Mouse (Mus musculus) midbrain, postnatal 0 days (tissue): ENCODE measurements around the gene Cdc6. TPM values are rescaled to one million over a fixed set of nuclear protein-coding genes. Genes with fewer than 3 reads are reported as not detected.

Source experiments
- ATAC-seq: fragments of 200-750 bp; cut with Nextera tagmentation; 2 replicates; pipeline ENCODE4 v1.8.0; 2017; ENCODE audit warnings: moderate number of reproducible peaks, mild to moderate bottlenecking, moderate TSS enrichment, moderate library complexity; ENCODE audit not compliant: low FRiP score
- DNase-seq: peaks from one replicate; pipeline ENCODE4 v3.0.0-alpha.2; 2015; ENCODE audit warnings: low spot score
- H3K27ac ChIP-seq: fragments of 300-500 bp; sonication (generic); 2 replicates; pipeline ENCODE4 v1.5.1; 2014; ENCODE audit warnings: low read depth, mild to moderate bottlenecking, low read length, mixed read lengths
- H3K27me3 ChIP-seq: fragments of 300-500 bp; sonication (generic); 2 replicates; pipeline ENCODE4 v1.6.1; 2014; ENCODE audit warnings: low read length, control low read depth, mixed read lengths; ENCODE audit not compliant: insufficient read depth
- H3K36me3 ChIP-seq: fragments of 300-500 bp; sonication (generic); 2 replicates; pipeline ENCODE4 v1.6.1; 2014; ENCODE audit warnings: low read length, control low read depth, mixed read lengths; ENCODE audit not compliant: insufficient read depth
- H3K4me1 ChIP-seq: fragments of 300-500 bp; sonication (generic); 2 replicates; pipeline ENCODE4 v1.6.1; 2014; ENCODE audit warnings: mild to moderate bottlenecking, control low read depth, antibody characterized with exemption, low read length, mixed read lengths; ENCODE audit not compliant: insufficient read depth
- H3K4me2 ChIP-seq: fragments of 300-500 bp; sonication (generic); 2 replicates; pipeline ENCODE4 v1.6.1; 2014; ENCODE audit warnings: low read depth, mild to moderate bottlenecking, low read length, mixed read lengths; ENCODE audit not compliant: poor library complexity, severe bottlenecking
- H3K4me3 ChIP-seq: fragments of 300-500 bp; sonication (generic); 2 replicates; pipeline ENCODE4 v1.5.1; 2014; ENCODE audit warnings: low read depth, mild to moderate bottlenecking, low read length, moderate library complexity
- H3K9ac ChIP-seq: fragments of 300-500 bp; sonication (generic); replicated peaks from 2 replicates; pipeline ENCODE4 v1.6.1; 2014; ENCODE audit warnings: mild to moderate bottlenecking, low read length, moderate library complexity, mixed read lengths; ENCODE audit not compliant: poor library complexity, severe bottlenecking
- H3K9me3 ChIP-seq: fragments of 300-500 bp; sonication (generic); 2 replicates; pipeline ENCODE4 v1.6.1; 2016; ENCODE audit warnings: low read length, control low read depth
- CTCF ChIP-seq: IDR thresholded peaks from 2 replicates; pipeline ENCODE4 v1.5.1; 2016; ENCODE audit warnings: antibody characterized with exemption, mild to moderate bottlenecking
- WGBS: fragments of 180-500 bp; shearing (Covaris S2); extraction: QIAGEN DNeasy Blood & Tissue Kit; methylation state at CpG from one replicate; pipeline ENCODE4 v1.1.7; 2014; 5-methylcytosine and 5-hydroxymethylcytosine counted together
- polyA plus RNA-seq: library from polyadenylated mRNA; unstranded; fragments of >200 nt; fragmentation: Nextera tagmentation; extraction: Ambion mirVana; gene quantifications from 2 replicates; pipeline ENCODE4 v1.2.1, GENCODE M21; 2015
- total RNA-seq: library from RNA; depleted of rRNA; stranded (reverse); fragments of >200 nt; gene quantifications from 2 replicates; pipeline ENCODE4 v1.2.3, GENCODE M21; 2014

Gene Cdc6
- total and polyA plus RNA-seq, 2 experiments from 2014 or later, result 0.44 to 0.52 TPM

DNA sequence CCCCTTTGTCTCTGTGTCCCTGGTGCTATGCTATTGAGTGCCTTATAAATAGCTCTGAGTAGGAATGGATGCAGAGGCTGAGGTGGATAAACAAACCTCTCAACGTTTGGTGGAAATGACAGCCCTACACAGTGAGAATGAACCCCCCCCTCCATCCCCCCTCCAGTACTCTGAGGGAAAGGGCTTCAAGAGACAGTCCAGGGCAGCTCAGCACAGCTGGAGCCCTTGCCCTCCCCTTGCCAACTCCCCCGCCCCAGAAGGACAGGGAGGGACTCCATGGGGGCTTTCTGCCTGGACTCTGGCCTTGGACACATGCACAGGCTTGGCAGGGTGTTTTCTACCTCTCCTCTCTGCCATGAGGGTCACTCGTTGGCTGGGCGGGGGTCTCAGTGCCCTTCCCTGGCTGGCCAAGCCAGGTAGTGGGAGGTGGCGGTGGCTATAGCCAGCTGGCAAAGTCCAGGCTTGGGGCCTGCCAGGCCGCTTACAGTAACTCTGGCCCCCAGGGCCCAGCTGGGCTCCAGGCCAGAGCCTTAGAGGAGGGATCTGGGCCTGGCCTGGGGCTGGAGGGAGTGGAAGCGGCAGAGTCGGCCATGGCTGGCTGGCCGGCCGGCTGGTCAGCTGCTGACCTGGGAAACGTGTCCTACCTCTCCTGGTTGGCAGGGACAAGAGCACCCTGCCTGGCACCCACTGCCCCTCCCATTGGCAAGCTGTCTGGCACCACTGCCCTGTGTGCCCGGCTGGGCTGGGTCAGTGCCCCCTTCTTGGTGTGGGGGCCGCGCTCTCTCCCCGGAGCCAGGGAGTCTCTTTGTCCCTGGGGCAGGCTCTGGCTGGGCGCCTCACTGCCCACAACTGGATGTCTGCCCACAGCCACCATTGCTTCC lies 43.7 kb downstream of the Cdc6 start:
- peaks cover 11% of the 10 kb centered on the region; the same call in 1 of the 2 replicates for H3K4me1 ChIP-seq

DNA sequence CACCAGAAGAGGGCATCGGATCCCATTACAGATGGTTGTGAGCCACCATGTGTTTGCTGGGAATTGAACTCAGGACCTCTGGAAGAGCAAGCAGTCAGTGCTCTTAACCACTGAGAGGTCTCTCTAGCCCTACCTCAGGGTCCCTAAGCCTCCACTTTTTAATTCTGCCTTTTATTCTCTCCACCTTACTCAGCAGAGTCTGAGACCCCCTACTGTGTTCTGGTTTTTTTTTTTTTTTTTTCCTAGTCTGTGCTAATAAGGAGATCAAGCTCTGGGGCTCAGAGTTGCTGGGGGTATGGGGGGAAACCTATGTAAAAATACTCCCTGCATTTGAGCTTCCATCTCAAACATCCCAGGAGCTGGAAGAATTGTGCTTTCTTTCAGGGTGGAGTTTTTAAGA lies 44.5 kb downstream of the Cdc6 start:
- ATAC-seq (no peak), DNase-seq (no peak)
- WGBS, result 80% methylated on average over 1 of the region's 1 CpGs
- no peak for TF ChIP-seq CTCF
- no peak overlapping the region for H3K27ac ChIP-seq
- peaks cover 11% of the 10 kb centered on the region; the same call in 1 of the 2 replicates for H3K4me1 ChIP-seq
- H3K4me2 ChIP-seq, result no peak overlapping the region
- no peak overlapping the region for H3K4me3 ChIP-seq
- H3K9ac ChIP-seq, result no peak overlapping the region
- no peaks in the 10 kb centered on the region for H3K9me3 ChIP-seq
- H3K36me3 ChIP-seq, result no peaks in the 10 kb centered on the region
- no peaks in the 10 kb centered on the region for H3K27me3 ChIP-seq

More for the DNA sequence above, 43.7 kb downstream of the Cdc6 start:
- Histone ChIP-seq H3K27me3 (no peaks in the 10 kb centered on the region), H3K36me3 (no peaks in the 10 kb centered on the region), H3K27ac (peak overlapping the region; percentile 18; the same call in 1 of the 2 replicates), H3K9me3 (no peaks in the 10 kb centered on the region), H3K9ac (no peak overlapping the region), H3K4me2 (no peak overlapping the region), H3K4me3 (no peak overlapping the region)
- no peak for TF ChIP-seq CTCF
- DNase-seq, result peak; percentile 93
- 54% methylated on average over 15 of the region's 16 CpGs for WGBS
- peak; percentile 76 for ATAC-seq

DNA sequence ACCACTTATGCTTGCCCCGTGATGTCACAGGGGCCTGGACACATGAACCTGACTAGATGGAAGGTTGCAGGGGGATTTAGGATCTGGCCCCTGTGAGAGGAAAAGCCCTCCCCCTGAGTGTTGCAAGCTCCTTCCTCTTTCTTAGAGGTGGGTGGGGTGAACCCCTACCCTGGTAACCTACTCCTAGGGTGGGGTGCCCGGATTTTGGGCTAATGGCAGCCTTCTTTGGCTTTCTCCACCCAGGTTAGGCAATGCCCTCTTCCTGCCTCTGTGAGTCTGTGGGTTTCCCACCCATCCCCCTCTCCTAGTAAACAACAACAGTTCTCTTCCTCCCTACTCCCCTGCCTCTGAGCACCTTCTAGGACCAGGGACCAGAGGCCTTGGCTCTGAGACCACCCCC lies 45.1 kb downstream of the Cdc6 start:
- Histone ChIP-seq H3K36me3 (no peaks in the 10 kb centered on the region), H3K4me1 (peaks cover 11% of the 10 kb centered on the region; the same call in 1 of the 2 replicates), H3K27me3 (no peaks in the 10 kb centered on the region), H3K9me3 (no peaks in the 10 kb centered on the region), H3K9ac (no peak overlapping the region), H3K4me3 (no peak overlapping the region), H3K27ac (no peak overlapping the region), H3K4me2 (no peak overlapping the region)
- ATAC-seq, result no peak
- TF ChIP-seq CTCF, result no peak
- DNase-seq, result no peak
- 75% methylated on average over 2 of the region's 2 CpGs for WGBS

DNA sequence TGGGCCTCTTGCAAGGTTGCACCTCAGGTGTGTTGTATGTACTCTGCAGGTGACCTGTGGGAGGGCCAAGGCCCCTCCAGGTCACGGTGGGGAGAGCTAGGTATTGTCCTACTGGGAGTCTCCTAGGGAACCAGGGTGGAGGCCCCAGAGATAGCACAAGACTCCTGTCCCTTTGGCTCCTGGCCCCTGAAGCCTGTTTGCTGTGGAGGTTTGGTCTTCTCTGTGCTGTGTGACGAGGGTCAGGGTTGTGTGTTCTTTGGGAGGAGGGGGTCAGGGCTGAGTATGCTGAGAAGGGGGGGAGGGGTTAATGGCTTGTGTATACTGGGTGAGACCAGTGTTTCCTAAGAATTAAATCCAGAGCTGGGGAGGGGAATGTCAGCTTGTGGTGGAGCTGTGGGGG lies 45.8 kb downstream of the Cdc6 start:
- no peak for DNase-seq
- H3K9me3 ChIP-seq, result no peaks in the 10 kb centered on the region
- no peak overlapping the region for H3K4me3 ChIP-seq
- no peaks in the 10 kb centered on the region for H3K27me3 ChIP-seq
- H3K36me3 ChIP-seq, result no peaks in the 10 kb centered on the region
- H3K4me1 ChIP-seq, result peaks cover 11% of the 10 kb centered on the region; the same call in 1 of the 2 replicates
- no peak for TF ChIP-seq CTCF
- WGBS, result 15% methylated on average over 2 of the region's 2 CpGs
- ATAC-seq, result no peak
- no peak overlapping the region for H3K4me2 ChIP-seq
- H3K9ac ChIP-seq, result no peak overlapping the region
- no peak overlapping the region for H3K27ac ChIP-seq

DNA sequence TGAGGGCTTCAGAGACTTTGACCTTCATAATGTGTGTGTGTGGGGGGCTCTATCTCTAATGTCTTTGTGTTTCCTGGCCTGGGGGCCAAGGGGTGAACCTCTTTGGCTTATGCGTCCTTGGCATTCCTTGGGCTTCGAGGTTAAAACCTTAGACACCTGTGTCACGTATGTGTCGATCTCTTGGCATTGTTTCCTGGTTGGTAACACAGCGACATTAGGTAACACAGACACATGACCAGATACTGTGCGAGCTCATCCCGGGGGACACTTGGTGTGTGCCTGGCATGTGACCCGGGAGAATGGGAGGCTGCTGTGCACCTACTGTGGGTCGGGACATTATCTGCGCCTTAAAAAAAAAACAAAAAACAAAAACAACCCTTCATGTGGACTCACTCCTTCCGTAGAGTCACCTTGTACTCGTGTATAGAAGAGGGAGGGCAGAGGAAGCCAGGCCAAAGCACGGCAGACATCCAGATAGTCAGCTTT lies 46.3 kb downstream of the Cdc6 start:
- Histone ChIP-seq H3K4me1 (peaks cover 11% of the 10 kb centered on the region; the same call in 1 of the 2 replicates), H3K9me3 (no peaks in the 10 kb centered on the region), H3K4me3 (no peak overlapping the region), H3K36me3 (no peaks in the 10 kb centered on the region), H3K4me2 (peak overlapping the region; percentile 28; the same call in 1 of the 2 replicates), H3K27me3 (no peaks in the 10 kb centered on the region), H3K27ac (no peak overlapping the region), H3K9ac (0 out of 2 replicates have a peak overlapping the region, but pooled peaks have one; percentile 3)
- WGBS, result 41% methylated on average over 13 of the region's 13 CpGs
- no peak for ATAC-seq
- TF ChIP-seq CTCF, result no peak
- DNase-seq, result no peak

DNA sequence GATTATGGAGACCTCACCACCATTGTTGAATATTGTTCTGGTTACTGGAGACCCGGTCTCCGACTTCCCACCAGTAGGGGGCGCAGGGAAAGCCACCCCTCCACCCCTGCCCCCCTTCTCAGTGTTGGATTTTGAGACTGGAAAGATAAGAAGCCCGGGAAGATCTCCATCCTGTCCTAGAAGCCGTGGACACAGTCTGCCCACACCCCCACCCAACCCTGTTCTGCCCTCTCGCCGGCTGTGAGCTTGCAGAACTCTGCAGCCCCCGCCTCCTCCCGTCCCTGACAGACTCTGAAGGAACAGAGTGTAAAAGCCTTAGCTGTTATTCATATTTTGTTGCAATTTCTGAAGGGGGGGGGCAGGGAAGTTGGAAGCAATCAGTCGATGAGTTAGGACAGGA lies 46.8 kb downstream of the Cdc6 start:
- H3K27ac ChIP-seq, result no peak overlapping the region

More for the DNA sequence above, 46.8 kb downstream of the Cdc6 start:
- H3K9ac ChIP-seq, result no peak overlapping the region
- no peaks in the 10 kb centered on the region for H3K27me3 ChIP-seq
- H3K4me2 ChIP-seq, result peak overlapping the region; percentile 28; the same call in 1 of the 2 replicates
- H3K4me3 ChIP-seq, result no peak overlapping the region
- H3K4me1 ChIP-seq, result peaks cover 11% of the 10 kb centered on the region; the same call in 1 of the 2 replicates
- peak; percentile 77 for TF ChIP-seq CTCF
- ATAC-seq (no peak), DNase-seq (peak; percentile 71)
- 9% methylated on average over 10 of the region's 10 CpGs for WGBS
- no peaks in the 10 kb centered on the region for H3K36me3 ChIP-seq
- H3K9me3 ChIP-seq, result no peaks in the 10 kb centered on the region
